Mouse (Mus musculus) left cerebral cortex, adult 11 months (tissue): ENCODE data around the gene Snca.
"Not testable (repeated sequence)": the region's sequence is repeated elsewhere in the genome, so short reads cannot be mapped to it uniquely, and the experiment has no call there.

Experiments used
- DNase-seq: peaks from one replicate; pipeline ENCODE4 v3.0.0; 2022; ENCODE audit warnings: low spot score

Snca gene

GRCm38 (mm10) chr6:60717566-60717965, 112.1 kb downstream of the Snca start:
- no peak for DNase-seq

DNA sequence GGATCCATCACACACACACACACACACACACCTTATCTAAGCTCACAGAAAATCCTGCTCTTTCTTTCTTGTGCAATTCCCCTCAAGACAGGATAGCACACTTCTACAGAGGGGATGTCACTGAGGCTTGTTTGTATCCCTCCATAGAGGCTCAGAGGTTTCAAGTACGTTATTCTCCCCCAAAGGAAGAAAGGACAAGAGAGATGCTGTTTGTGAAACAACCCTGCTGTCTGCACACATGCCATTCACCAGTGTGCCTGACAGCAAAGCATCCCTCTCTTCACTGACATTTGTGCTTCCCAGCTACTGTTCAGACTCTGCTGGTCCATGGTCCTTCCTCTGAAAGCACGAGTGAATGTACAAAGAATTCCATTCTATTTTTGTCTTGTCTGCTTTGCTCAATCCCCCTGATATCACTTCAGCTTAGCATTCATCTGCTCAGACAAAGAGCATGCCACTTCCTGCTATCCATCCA, 119.6 kb downstream of the Snca start:
- DNase-seq, result no peak

DNA sequence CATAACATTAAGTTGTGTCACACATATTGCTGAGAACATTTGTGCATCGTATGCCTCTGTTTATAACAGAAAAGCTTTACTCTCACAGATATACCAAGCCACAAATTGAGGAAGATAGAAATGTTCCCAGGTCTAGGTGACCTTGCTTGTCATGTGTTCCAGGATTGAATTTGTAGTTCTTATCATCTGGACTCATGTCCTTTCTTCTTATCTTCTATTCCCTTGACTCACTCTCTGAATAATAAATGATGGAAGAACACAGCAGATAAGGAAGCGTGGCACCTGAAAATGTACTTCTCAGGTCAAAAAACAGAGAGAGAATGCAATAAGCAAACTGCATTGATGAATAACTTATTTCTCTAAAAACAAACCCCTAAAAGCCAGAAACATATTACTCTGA, 131.6 kb downstream of the Snca start:
- no peak for DNase-seq

DNA sequence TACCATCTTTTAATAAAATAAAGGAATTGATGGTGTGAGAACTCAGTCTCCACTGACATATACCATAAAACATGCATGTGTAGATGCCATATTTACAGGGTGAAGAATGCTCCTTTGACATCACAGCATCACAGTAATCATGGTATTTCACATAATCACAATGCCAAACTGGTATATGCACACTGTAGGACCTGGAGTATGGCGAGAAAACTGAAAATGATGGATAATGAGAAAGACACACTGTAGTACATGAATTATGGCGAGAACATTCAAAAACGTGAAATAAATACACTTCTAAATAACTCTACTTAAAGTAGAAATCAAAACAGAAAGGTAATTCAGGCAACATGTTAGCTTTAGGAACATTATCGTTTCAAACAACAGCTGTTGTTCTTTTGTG, 142.6 kb downstream of the Snca start:
- DNase-seq, result not testable (repeated sequence)

DNA sequence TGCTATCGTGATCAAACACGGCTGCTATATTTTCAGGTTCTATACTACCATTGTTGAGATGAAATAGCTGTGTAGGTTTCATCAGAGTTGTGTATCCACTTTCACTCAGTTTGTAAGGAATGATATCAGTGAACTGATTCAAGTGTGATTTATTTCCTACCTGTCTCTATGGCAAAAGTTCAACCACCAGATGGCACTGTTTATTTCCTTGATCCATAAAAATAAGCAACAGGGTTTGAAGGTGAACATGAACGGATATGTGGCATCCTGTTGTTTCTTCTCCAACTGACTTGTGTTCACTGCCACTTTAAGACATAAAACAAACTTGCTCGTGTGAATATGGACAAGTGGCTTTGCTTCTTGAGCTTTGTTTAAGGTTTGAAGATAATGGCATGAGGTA, 147.4 kb downstream of the Snca start:
- peak; percentile 51 for DNase-seq
